Mouse (Mus musculus): ENCODE measurements around the gene Cdh6. TPM values are rescaled to one million over a fixed set of nuclear protein-coding genes. Genes with fewer than 3 reads are reported as not detected.

Cdh6 gene
- polyA plus RNA-seq, 1 experiment from 2014 or later = 11.2 TPM

DNA sequence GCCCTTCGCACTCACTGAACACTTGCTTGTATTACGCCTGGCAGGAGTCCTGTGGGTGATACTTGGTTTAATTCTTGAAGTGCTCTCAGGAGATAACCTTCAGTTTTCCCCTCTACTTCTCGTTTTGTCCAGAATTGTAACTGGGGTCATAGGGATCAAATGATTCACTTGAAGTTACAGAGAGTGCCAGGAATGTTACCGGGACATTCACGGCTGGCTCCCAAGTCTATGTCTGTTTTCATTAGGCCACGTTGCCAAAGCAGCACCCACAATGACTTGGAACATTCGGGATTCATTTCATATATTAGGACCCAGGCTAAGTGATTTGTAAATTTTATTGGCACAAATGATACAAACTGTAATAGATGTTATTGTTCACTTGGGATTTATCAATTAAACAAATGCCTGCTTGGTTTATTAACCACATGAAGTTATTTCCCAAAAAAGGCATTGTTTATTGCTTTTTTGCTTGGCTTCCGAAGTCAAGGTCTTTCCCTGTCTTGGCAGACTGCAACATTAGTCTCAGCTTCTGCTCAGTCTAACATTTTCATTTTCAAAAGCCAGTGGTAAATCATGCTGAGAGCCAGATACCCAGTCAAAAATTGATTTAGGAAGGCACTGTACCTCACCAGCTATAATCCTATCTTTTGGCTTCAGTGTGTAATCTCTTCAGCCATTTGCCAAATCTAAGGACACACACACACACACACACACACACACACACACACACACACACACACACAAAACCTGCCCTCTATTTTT lies 96.4 kb downstream of the Cdh6 start:
- no peaks in the 10 kb centered on the region for H3K9me3 ChIP-seq
- no peaks in the 10 kb centered on the region for H3K27me3 ChIP-seq (ENCODE audit: insufficient read depth, poor library complexity, severe bottlenecking)
- no peak overlapping the region for H3K27ac ChIP-seq
- DNase-seq (ENCODE audit: low spot score) = no peak
- H3K4me3 ChIP-seq = no peak overlapping the region
- H3K36me3 ChIP-seq = peaks cover 5% of the 10 kb centered on the region; the same call in 1 of the 2 replicates
- H3K4me1 ChIP-seq (replicated peaks) = no peaks in the 10 kb centered on the region
- whole genome bisulfite sequencing = 79% methylated on average over 8 of the region's 8 CpGs

DNA sequence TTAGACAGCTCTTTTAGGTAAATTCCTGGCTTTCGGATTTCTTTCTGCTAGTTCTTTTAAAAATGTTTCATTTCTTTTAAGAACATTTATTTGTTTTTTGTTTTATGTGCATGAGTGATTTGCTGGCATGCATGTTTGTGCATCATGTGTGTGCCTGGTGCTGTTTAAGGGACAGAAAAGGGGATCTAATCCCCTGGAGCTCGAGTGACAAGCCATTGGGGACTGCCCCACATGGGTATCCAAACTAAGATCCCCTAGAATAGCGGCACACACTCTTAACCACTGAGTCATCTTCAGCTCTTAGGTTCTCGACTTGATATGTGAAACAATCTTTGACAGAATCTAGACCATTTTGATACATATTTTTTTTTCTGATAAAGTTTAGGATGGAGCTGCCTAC lies 99.4 kb downstream of the Cdh6 start:
- no peak for DNase-seq (ENCODE audit: low spot score)
- no peaks in the 10 kb centered on the region for H3K4me1 ChIP-seq (replicated peaks)
- no peaks in the 10 kb centered on the region for H3K27me3 ChIP-seq (ENCODE audit: insufficient read depth, poor library complexity, severe bottlenecking)
- no peaks in the 10 kb centered on the region for H3K9me3 ChIP-seq
- no peaks in the 10 kb centered on the region for H3K36me3 ChIP-seq
- H3K4me3 ChIP-seq = no peak overlapping the region
- 75% methylated on average over 4 of the region's 4 CpGs for WGBS
- no peak overlapping the region for H3K27ac ChIP-seq

DNA sequence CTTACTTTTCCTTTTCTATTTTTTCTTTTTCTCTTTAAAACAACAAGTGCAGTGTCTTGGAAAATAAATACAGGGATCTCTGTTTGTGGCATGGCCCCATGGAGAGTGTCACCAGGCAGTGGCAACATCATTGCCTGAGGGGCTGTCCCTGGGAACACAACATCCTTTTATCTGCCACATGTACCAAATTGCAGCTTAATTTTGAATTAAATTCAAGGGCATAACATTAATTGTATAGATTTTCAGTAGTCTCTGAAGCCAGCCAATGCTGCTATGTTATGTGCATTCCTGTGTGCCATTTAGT lies 105.3 kb downstream of the Cdh6 start:
- H3K27me3 ChIP-seq (ENCODE audit: insufficient read depth, poor library complexity, severe bottlenecking) = no peaks in the 10 kb centered on the region
- H3K9me3 ChIP-seq = no peaks in the 10 kb centered on the region
- no peak overlapping the region for H3K4me3 ChIP-seq
- 0 out of 2 replicates have a peak, but pooled peaks cover 3% of the 10 kb centered on the region for H3K4me1 ChIP-seq (replicated peaks)
- peaks cover 5% of the 10 kb centered on the region; the same call in 1 of the 2 replicates for H3K36me3 ChIP-seq
- H3K27ac ChIP-seq = no peak overlapping the region
- no peak for DNase-seq (ENCODE audit: low spot score)

DNA sequence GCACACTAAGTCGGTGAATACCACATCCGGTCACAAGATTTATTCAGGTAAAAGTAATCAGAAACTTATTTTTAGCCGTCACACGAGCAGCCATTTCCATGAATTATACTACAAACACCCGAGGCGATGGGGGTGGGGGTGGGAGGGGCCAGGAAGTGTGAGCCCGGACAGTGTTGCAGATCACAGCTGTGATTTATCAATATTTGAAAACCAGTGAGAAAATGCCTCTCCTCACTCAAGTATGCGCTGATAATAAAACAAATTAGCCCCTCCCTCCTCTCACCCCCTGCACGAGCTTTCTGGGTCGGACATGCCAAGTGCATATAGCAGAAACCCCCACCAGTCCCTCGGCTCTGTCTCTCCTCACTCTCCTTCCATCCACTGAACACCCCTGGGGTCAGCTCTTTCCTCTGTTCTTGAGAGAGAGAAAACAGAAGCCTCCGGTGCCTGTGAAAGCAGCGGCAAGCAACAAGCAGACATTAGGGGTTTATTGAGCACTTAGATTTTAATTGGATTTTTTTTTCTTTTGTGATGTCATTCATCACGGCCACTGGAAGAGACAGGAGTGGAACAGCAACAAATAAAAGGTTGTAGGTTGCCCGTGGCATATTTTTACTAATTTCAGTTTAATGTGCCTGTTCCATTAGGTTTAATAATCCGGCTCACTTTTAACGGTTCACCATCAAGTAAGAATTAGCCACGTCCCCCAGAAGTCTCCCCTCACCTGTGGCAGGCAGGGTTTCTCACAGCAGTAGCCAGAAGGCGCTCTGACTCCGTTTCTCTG lies 105.9 kb downstream of the Cdh6 start:
- 60% methylated on average over 20 of the region's 20 CpGs for WGBS
- no peak for DNase-seq (ENCODE audit: low spot score)
- H3K27ac ChIP-seq = no peak overlapping the region

DNA sequence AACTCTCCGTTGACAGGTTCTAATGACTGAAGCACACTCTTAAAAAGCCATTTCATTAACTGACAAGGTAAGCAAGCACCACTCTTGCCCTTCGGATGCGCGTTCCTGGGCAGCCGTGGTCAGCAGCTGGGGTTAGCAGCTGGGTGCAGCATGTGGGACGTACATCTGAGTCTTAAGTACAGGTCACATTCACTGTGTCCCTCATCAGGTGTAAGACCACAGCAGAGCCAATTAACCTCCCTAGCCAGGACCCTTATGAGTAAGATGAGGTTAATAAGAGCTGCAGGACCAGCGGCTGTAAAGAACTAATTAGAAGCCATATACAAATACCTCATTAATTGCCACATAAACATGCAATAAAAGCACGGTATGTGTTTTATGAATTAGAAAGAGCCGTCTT lies 106.7 kb downstream of the Cdh6 start:
- WGBS = 76% methylated on average over 9 of the region's 9 CpGs
- H3K27ac ChIP-seq = no peak overlapping the region
- no peaks in the 10 kb centered on the region for H3K27me3 ChIP-seq (ENCODE audit: insufficient read depth, poor library complexity, severe bottlenecking)
- H3K9me3 ChIP-seq = no peaks in the 10 kb centered on the region
- no peak overlapping the region for H3K4me3 ChIP-seq
- H3K36me3 ChIP-seq = peaks cover 5% of the 10 kb centered on the region; the same call in 1 of the 2 replicates
- H3K4me1 ChIP-seq (replicated peaks) = 0 out of 2 replicates have a peak, but pooled peaks cover 3% of the 10 kb centered on the region
- DNase-seq (ENCODE audit: low spot score) = no peak

More for the DNA sequence above, 105.9 kb downstream of the Cdh6 start:
- Histone ChIP-seq H3K27me3 (ENCODE audit: insufficient read depth, poor library complexity, severe bottlenecking) (no peaks in the 10 kb centered on the region), H3K4me1 (replicated peaks) (0 out of 2 replicates have a peak, but pooled peaks cover 3% of the 10 kb centered on the region), H3K4me3 (no peak overlapping the region), H3K36me3 (peaks cover 5% of the 10 kb centered on the region; the same call in 1 of the 2 replicates), H3K9me3 (no peaks in the 10 kb centered on the region)

DNA sequence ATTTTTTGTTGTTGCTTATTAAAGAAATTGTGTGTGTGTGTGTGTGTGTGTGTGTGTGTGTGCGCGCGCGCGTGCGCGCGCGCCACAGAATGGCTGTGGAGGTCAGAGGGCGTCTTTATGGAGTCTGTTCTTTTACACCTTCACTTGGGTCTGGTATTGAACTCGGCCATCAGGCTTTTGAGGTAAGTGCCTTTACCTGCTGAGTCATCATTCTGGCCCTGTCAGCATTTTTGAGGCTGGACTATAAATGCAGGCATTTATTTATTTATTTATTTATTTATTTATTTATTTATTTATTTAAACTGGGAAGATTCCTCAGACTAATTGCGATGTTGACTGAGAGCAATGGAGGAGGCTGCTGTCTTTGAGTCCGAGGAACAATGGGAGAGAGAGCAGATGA lies 109.8 kb downstream of the Cdh6 start:
- WGBS = 94% methylated on average over 13 of the region's 13 CpGs
- H3K36me3 ChIP-seq = peaks cover 14% of the 10 kb centered on the region; the same call in 1 of the 2 replicates
- H3K9me3 ChIP-seq = no peaks in the 10 kb centered on the region
- H3K27ac ChIP-seq = no peak overlapping the region
- H3K27me3 ChIP-seq (ENCODE audit: insufficient read depth, poor library complexity, severe bottlenecking) = no peaks in the 10 kb centered on the region
- DNase-seq (ENCODE audit: low spot score) = no peak
- H3K4me3 ChIP-seq = no peak overlapping the region
- 0 out of 2 replicates have a peak, but pooled peaks cover 3% of the 10 kb centered on the region for H3K4me1 ChIP-seq (replicated peaks)

DNA sequence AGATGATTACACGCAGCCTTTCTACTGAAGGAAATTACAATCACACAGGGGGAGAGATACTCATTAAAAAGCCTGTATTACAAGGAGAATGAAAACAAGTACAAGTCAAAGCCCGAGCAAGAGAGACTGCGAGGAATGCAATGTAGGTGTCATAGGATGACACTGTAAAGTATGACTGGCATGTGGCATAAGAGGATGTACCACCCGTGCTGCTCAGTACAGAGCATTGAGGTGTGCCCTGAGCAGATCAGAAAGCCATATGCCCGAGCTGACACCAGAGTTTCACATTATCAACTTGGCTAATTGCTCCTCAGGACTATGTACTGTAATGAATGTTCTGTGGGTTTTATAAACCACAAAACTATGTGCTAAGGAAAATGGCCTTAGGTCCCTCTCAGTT lies 115.7 kb downstream of the Cdh6 start:
- H3K36me3 ChIP-seq = peaks cover 41% of the 10 kb centered on the region

DNA sequence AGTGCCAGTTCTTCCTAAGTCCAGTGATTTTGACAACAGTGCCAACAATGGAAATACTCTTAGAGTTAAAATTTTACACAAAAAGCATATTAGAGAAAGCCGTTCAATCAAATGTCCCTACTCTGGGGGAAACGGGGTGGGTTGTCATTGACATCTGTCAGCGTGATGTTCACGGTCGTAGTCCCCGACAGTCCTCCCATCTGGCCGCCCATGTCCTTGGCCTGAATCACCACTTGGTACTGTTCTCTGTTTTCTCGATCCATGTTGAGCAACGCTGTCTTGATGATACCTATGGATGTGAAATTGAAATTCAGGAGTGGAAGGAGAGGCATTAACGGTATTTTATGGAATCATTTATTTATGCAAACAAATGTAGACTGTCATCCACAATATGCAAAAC lies 116.2 kb downstream of the Cdh6 start:
- 92% methylated on average over 10 of the region's 10 CpGs for WGBS
- Histone ChIP-seq H3K27me3 (ENCODE audit: insufficient read depth, poor library complexity, severe bottlenecking) (no peaks in the 10 kb centered on the region), H3K9me3 (no peaks in the 10 kb centered on the region), H3K27ac (no peak overlapping the region), H3K4me3 (no peak overlapping the region), H3K36me3 (peaks cover 43% of the 10 kb centered on the region), H3K4me1 (replicated peaks) (no peaks in the 10 kb centered on the region)
- no peak for DNase-seq (ENCODE audit: low spot score)

More for the DNA sequence above, 115.7 kb downstream of the Cdh6 start:
- Histone ChIP-seq H3K27ac (no peak overlapping the region), H3K4me3 (no peak overlapping the region), H3K9me3 (no peaks in the 10 kb centered on the region), H3K27me3 (ENCODE audit: insufficient read depth, poor library complexity, severe bottlenecking) (no peaks in the 10 kb centered on the region), H3K4me1 (replicated peaks) (no peaks in the 10 kb centered on the region)
- WGBS = 87% methylated on average over 5 of the region's 5 CpGs
- no peak for DNase-seq (ENCODE audit: low spot score)

DNA sequence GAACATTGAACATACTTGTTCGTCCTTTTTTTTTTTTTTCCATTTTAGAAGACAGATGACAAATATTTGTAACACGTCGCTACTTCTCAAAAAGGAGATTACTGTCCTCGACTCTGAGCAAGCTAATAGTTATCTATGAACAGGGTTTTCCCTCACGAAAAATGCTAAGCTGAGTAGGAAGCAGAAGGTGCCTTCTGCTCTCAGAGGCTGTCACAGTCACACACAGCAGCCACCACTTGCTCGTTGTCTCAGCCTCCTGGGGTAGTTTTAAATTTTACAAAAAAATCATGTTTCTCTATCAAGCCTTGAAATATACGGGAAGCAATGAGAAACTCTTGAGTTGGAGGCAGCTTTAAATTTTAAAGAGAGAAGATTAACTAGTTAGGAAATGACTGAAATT lies 125.6 kb downstream of the Cdh6 start:
- no peaks in the 10 kb centered on the region for H3K9me3 ChIP-seq
- WGBS = 93% methylated on average over 7 of the region's 7 CpGs
- H3K4me3 ChIP-seq = no peak overlapping the region
- H3K27ac ChIP-seq = no peak overlapping the region
- no peaks in the 10 kb centered on the region for H3K27me3 ChIP-seq (ENCODE audit: insufficient read depth, poor library complexity, severe bottlenecking)
- no peak for DNase-seq (ENCODE audit: low spot score)
- no peaks in the 10 kb centered on the region for H3K4me1 ChIP-seq (replicated peaks)
- peaks cover 46% of the 10 kb centered on the region for H3K36me3 ChIP-seq

DNA sequence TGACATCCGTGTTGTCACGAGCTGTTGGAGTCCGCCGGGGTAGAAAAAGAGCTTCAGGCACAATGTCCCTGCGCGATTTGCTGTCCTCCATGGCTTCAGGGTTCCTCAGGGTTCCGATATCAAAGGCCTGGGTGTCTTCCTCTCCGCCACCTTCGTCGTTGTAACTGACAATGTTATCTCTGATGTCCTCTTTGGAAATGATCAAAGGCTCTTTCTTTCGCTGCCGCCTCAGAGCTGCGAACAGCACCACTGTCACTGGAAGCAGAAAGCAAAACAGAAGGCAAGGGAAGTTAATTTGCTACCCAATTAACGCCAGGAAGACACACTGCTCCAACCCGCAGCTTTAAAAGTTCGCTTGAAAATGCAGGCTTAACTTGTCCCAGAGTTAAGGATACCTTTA lies 139.0 kb downstream of the Cdh6 start:
- Histone ChIP-seq H3K27me3 (ENCODE audit: insufficient read depth, poor library complexity, severe bottlenecking) (no peaks in the 10 kb centered on the region), H3K4me3 (no peak overlapping the region), H3K4me1 (replicated peaks) (no peaks in the 10 kb centered on the region), H3K36me3 (peaks cover 29% of the 10 kb centered on the region), H3K9me3 (no peaks in the 10 kb centered on the region), H3K27ac (no peak overlapping the region)
- no peak for DNase-seq (ENCODE audit: low spot score)
- 66% methylated on average over 16 of the region's 16 CpGs for WGBS

DNA sequence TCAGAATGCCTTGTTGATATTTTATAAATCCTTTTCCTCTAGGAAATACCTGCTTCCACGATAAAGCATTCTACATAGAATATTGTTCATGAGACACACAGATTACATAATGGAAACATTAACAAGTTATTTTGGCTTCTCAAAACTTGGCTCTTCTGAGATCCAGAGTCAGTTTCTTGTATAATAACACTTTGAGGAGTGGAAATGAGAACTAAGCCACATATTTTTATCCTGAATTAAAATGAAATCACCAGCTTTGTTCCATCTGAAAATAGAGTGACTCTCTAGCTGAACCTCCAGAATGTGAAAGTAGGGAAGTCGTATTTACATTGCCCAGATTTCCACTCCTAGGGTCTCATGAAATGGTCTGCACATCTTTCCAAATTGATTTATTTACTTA lies 142.8 kb downstream of the Cdh6 start:
- Histone ChIP-seq H3K9me3 (no peaks in the 10 kb centered on the region), H3K27ac (no peak overlapping the region), H3K4me1 (replicated peaks) (no peaks in the 10 kb centered on the region), H3K36me3 (peaks cover 18% of the 10 kb centered on the region), H3K27me3 (ENCODE audit: insufficient read depth, poor library complexity, severe bottlenecking) (no peaks in the 10 kb centered on the region), H3K4me3 (no peak overlapping the region)
- no peak for DNase-seq (ENCODE audit: low spot score)
- 92% methylated on average over 2 of the region's 2 CpGs for WGBS

DNA sequence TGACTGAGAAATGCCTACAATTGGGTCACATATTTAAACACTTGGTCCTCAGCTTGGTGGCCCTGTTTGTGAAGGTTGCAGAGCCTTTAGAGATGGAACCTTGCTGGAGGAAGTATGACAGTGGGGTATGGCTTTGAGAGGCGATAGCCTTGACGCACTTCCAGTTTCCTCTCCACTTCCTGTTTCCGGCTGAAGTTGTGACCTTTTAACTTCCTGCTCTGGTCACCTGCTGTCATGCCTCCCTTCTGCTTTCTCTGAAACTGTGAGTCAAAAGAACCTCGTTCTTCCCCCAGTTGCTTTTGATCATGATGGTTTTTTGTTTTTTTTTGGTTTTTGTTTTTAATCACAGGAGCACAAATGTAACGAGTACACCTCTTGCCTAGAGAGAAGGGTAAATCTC lies 146.0 kb downstream of the Cdh6 start:
- Histone ChIP-seq H3K4me1 (replicated peaks) (no peaks in the 10 kb centered on the region), H3K36me3 (peaks cover under 1% of the 10 kb centered on the region; the same call in 1 of the 2 replicates), H3K4me3 (no peak overlapping the region), H3K27me3 (ENCODE audit: insufficient read depth, poor library complexity, severe bottlenecking) (no peaks in the 10 kb centered on the region), H3K27ac (no peak overlapping the region), H3K9me3 (no peaks in the 10 kb centered on the region)
- no peak for DNase-seq (ENCODE audit: low spot score)
- WGBS = 76% methylated on average over 5 of the region's 5 CpGs

DNA sequence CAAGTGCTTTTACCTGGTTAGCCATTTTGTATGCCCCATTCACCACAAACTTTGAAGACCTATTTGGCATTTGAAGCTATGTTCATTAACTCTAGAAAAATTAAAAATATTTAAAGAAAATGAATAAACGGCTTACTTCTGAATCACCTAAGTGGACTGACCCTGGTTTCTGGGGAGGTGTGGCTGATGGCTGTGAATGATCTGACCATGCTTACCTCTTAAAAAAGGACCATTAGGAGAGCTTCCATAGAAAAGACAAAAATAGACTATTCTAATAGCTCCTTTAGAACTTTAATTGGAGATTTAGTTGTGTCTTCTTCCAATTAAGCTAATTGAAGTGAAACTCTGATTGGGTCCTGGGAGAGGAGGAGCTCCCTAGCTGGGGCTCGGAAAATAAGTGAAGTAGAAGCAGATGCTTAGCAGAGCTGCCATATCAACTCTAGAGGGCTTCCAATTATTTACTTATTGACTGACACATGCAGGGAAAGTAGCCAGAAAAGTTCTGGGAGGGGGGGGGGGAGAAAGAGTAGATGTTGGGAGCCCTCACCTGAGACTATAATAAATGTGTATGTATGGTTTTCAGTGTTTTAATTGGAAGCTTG lies 156.6 kb downstream of the Cdh6 start:
- 89% methylated on average over 2 of the region's 2 CpGs for WGBS
- no peaks in the 10 kb centered on the region for H3K36me3 ChIP-seq

More for the DNA sequence above, 156.6 kb downstream of the Cdh6 start:
- no peak overlapping the region for H3K27ac ChIP-seq
- H3K4me3 ChIP-seq = no peak overlapping the region
- H3K9me3 ChIP-seq = peaks cover 4% of the 10 kb centered on the region; the same call in 1 of the 2 replicates
- H3K4me1 ChIP-seq (replicated peaks) = no peaks in the 10 kb centered on the region
- no peak for DNase-seq (ENCODE audit: low spot score)
- no peaks in the 10 kb centered on the region for H3K27me3 ChIP-seq (ENCODE audit: insufficient read depth, poor library complexity, severe bottlenecking)

Measured in hindbrain, embryonic 10.5 days (tissue).